ENCODE assay signal across 8 mouse cellular contexts in the genomic region with DNA sequence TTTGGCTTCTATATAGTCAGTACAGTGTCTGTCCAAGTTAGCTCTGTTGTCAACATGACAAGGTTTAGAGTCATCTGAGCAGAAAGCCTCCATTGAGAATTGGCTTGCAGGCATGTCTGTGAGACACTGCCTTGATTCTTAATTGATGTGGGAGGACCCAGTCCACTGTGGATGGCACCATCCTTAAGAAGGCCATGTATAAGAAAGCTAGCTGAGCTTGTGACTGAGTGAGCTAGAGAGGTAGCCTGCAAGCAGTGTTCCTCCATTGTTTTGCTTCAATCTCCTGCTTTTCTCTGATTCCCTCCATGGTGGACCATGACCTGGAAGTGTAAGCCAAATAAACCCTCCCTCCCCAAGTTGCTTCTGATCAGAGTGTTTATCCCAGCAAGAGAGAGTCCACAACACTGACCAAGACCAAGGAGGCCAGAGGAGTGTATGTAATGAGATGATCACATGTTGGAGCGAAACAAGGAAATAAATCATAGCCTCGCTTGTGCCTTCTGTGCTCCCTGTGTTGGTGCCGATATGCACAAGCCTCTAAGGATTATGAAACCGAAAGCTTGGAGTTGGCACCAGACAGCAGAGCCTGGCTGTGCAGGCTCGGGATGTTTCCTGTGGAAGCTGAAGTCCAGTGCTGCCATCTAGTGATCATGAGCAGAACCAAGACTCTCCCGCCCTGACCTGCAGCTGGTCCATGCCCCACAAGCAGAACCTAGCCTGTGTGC. TPM values are rescaled to one million over a fixed set of nuclear protein-coding genes. Genes with fewer than 3 reads are reported as not detected.
DNase-seq lines count a peak whose midpoint lies in the region; ATAC-seq and TF ChIP-seq lines count a peak whose summit lies in the region.

No protein-coding gene starts in this region.

- no peaks in the 10 kb centered on the region for H3K4me1 ChIP-seq in ES-E14 (ENCODE audit: control insufficient read depth in 2 of 2, insufficient read depth in 2 of 2, low read length in 2 of 2, poor library complexity in 1 of 2)
- peaks cover 5% of the 10 kb centered on the region for H3K4me1 ChIP-seq in forebrain, embryonic 16.5 days (replicated peaks; ENCODE audit: control insufficient read depth, insufficient read depth, low read length)
- H3K4me1 ChIP-seq in lung, embryonic 15.5 days: peaks cover 4% of the 10 kb centered on the region; the same call in 1 of the 2 replicates

- peak; percentile 99 for ATAC-seq in forebrain, embryonic 16.5 days
- ATAC-seq in lung, embryonic 15.5 days (ENCODE audit: borderline replicate concordance, extremely low read depth, low FRiP score, low TSS enrichment): peak; percentile 97

- no peaks in the 10 kb centered on the region for H3K27me3 ChIP-seq in forebrain, embryonic 16.5 days (replicated peaks; ENCODE audit: control insufficient read depth, insufficient read depth, low read length)
- H3K27me3 ChIP-seq in lung, embryonic 15.5 days: no peaks in the 10 kb centered on the region

- H3K9me3 ChIP-seq in ES-E14 (ENCODE audit: control insufficient read depth, insufficient read depth, low read depth, low read length): no peaks in the 10 kb centered on the region
- H3K9me3 ChIP-seq in forebrain, embryonic 16.5 days (ENCODE audit: control insufficient read depth, low read length): no peaks in the 10 kb centered on the region
- no peaks in the 10 kb centered on the region for H3K9me3 ChIP-seq in lung, embryonic 15.5 days

- in situ Hi-C loops in ES-E14 (cut with MboI; ENCODE audit: low sequenced_read_pairs in 2 of 2, unreplicated experiment in 2 of 2): loop anchor here in 1 of 2 experiments (10.0 kb wide), 1 partner anchor 380 kb away; no protein-coding TSS in a partner anchor

- peak overlapping the region; percentile 51 for H3K4me2 ChIP-seq in forebrain, embryonic 16.5 days (ENCODE audit: low read length)
- peak overlapping the region; percentile 52 for H3K4me2 ChIP-seq in lung, embryonic 15.5 days

- 15% methylated on average over 6 of the region's 6 CpGs for WGBS in forebrain, embryonic 16.5 days
- 7% methylated on average over 6 of the region's 6 CpGs for WGBS in lung, embryonic 15.5 days

- DNase-seq in ES-E14 (ENCODE audit: low read depth, low spot score): peak; percentile 46
- DNase-seq in cerebellum, adult 18-20 months: peak; percentile 74 to 83
- DNase-seq in heart, postnatal 4 days: peak; percentile 86
- DNase-seq in layer of hippocampus, adult 8-10 months (ENCODE audit: low spot score in 2 of 2): peak; percentile 79 to 85
- DNase-seq in ovary, adult 18-20 months (ENCODE audit: low spot score): peak; percentile 73
- DNase-seq in thymus, postnatal 0 days (ENCODE audit: low spot score): peak; percentile 72

- H3K4me3 ChIP-seq in ES-E14 (ENCODE audit: insufficient read depth in 1 of 2, low read depth in 1 of 2, low read length in 2 of 2, poor library complexity in 1 of 2, severe bottlenecking in 1 of 2): no peak overlapping the region
- H3K4me3 ChIP-seq in forebrain, embryonic 16.5 days (replicated peaks; ENCODE audit: low read length): peak overlapping the region; percentile 36
- H3K4me3 ChIP-seq in lung, embryonic 15.5 days: peak overlapping the region; percentile 37

- no peak overlapping the region for H3K9ac ChIP-seq in ES-E14 (ENCODE audit: insufficient read depth, low read depth, low read length, poor library complexity, severe bottlenecking)
- H3K9ac ChIP-seq in forebrain, embryonic 16.5 days (replicated peaks; ENCODE audit: low read depth, low read length): peak overlapping the region; percentile 54
- H3K9ac ChIP-seq in lung, embryonic 15.5 days: peak overlapping the region; percentile 25

- H3K27ac ChIP-seq in ES-E14 (ENCODE audit: insufficient read depth, low read depth, low read length, poor library complexity, severe bottlenecking): no peak overlapping the region
- H3K27ac ChIP-seq in forebrain, embryonic 16.5 days (ENCODE audit: low read length): no peak overlapping the region
- H3K27ac ChIP-seq in lung, embryonic 15.5 days: no peak overlapping the region

- H3K36me3 ChIP-seq in ES-E14 (ENCODE audit: control insufficient read depth, insufficient read depth, low read length, poor library complexity, severe bottlenecking): no peaks in the 10 kb centered on the region
- H3K36me3 ChIP-seq in forebrain, embryonic 16.5 days (ENCODE audit: control insufficient read depth, insufficient read depth): no peaks in the 10 kb centered on the region
- H3K36me3 ChIP-seq in lung, embryonic 15.5 days: no peaks in the 10 kb centered on the region

TF ChIP-seq in ES-E14, 5 proteins besides CTCF, POLR2A, EP300 and RAD21:
- TF ChIP-seq ZNF384 (IDR thresholded peaks at IDR 0.05; ENCODE audit: low read depth, low read length) (no peak), HCFC1 (IDR thresholded peaks at IDR 0.05; ENCODE audit: borderline replicate concordance, insufficient read depth, low read length) (no peak), ZC3H11A (IDR thresholded peaks at IDR 0.05; ENCODE audit: borderline replicate concordance, low read depth, low read length) (peak; percentile 91)

RNA-seq across cellular contexts. Expression of gene Mmp27, which starts 23.8 kb away (rescaled TPM):
- not detected in 2 replicates for total RNA-seq in ES-E14 (2012; rRNA removed)
- not detected in 2 replicates for polyA plus RNA-seq in forebrain, embryonic 16.5 days (2015; fragmentation: Nextera tagmentation; extraction: Ambion mirVana)
- total RNA-seq in heart, postnatal 4 days (2021): not detected
- not detected for total RNA-seq in layer of hippocampus, adult 8-10 months (2022)
- 0.11 TPM in 1 of 2 replicates, not detected in the other for polyA plus RNA-seq in lung, embryonic 15.5 days (2015; fragmentation: Nextera tagmentation; extraction: Ambion mirVana)
- polyA plus RNA-seq in thymus, postnatal 0 days (2015; fragmentation: Nextera tagmentation; extraction: Ambion mirVana): 0.21 and 0.34 TPM in 2 replicates

RNA-seq across cellular contexts. Expression of gene Mmp20, which starts 33.1 kb away (rescaled TPM):
- total RNA-seq in ES-E14 (2012; rRNA removed): 0.16 and 0.18 TPM in 2 replicates
- polyA plus RNA-seq in forebrain, embryonic 16.5 days (2015; fragmentation: Nextera tagmentation; extraction: Ambion mirVana): not detected in 2 replicates
- total RNA-seq in heart, postnatal 4 days (2021): not detected
- total RNA-seq in layer of hippocampus, adult 8-10 months (2022): not detected
- not detected in 2 replicates for polyA plus RNA-seq in lung, embryonic 15.5 days (2015; fragmentation: Nextera tagmentation; extraction: Ambion mirVana)
- 0.08 TPM in 2 replicates for polyA plus RNA-seq in thymus, postnatal 0 days (2015; fragmentation: Nextera tagmentation; extraction: Ambion mirVana)

RNA-seq across cellular contexts. Expression of gene Mmp8, which starts 36.7 kb away (rescaled TPM):
- not detected in 2 replicates for total RNA-seq in ES-E14 (2012; rRNA removed)
- polyA plus RNA-seq in forebrain, embryonic 16.5 days (2015; fragmentation: Nextera tagmentation; extraction: Ambion mirVana): 0.20 TPM in 1 of 2 replicates, not detected in the other
- under 1 TPM in 1 of 2 experiments, not detected in 1; 0.41 TPM for total RNA-seq in heart, postnatal 4 days (2021)
- not detected for total RNA-seq in layer of hippocampus, adult 8-10 months (2022)
- 1.0 and 2.0 TPM in 2 replicates for polyA plus RNA-seq in lung, embryonic 15.5 days (2015; fragmentation: Nextera tagmentation; extraction: Ambion mirVana)
- 0.31 and 0.55 TPM in 2 replicates for polyA plus RNA-seq in thymus, postnatal 0 days (2015; fragmentation: Nextera tagmentation; extraction: Ambion mirVana)

Comparison
In these comparisons a context has a peak if more than half of its experiments do, and no peak if none do; other contexts are left out.
1. H3K4me3 ChIP-seq: peak in forebrain, embryonic 16.5 days (single experiment) and lung, embryonic 15.5 days (single experiment); none in ES-E14 (0 of 2).
2. Peak in every context shown above with its lines, with median percentiles within 50 percentile points of each other: DNase-seq.